Mouse (Mus musculus): ENCODE results near the gene Lrrc74a. TPM values are rescaled to one million over a fixed set of nuclear protein-coding genes. Genes with fewer than 3 reads are reported as not detected.
A peak's percentile ranks its signal among the peaks of the same experiment; 100 is the strongest.

The Lrrc74a gene
- polyA plus RNA-seq, 1 experiment, result 0.08 TPM

GRCm38 (mm10) chr12:86769819-86770218 lies 35.6 kb downstream of the Lrrc74a start:
- DNase-seq, result no peak
- H3K27ac ChIP-seq (ENCODE audit: control insufficient read depth, insufficient read depth, low read length), result no peak overlapping the region
- TF ChIP-seq POLR2A (IDR thresholded peaks at IDR 0.05; ENCODE audit: control insufficient read depth, extremely low read depth, insufficient read depth, low read length, poor library complexity) (no peak), CTCF (IDR thresholded peaks at IDR 0.05; ENCODE audit: borderline replicate concordance, control insufficient read depth, extremely low read depth, insufficient read depth, low read length, poor library complexity) (no peak)
- H3K4me3 ChIP-seq (ENCODE audit: control insufficient read depth, insufficient read depth, low read length), result no peak overlapping the region
- no peaks in the 10 kb centered on the region for H3K36me3 ChIP-seq (ENCODE audit: control insufficient read depth, insufficient read depth, low read length)
- H3K27me3 ChIP-seq (ENCODE audit: control insufficient read depth, insufficient read depth, low read length), result no peaks in the 10 kb centered on the region
- 0 out of 2 replicates have a peak, but pooled peaks cover 3% of the 10 kb centered on the region for H3K4me1 ChIP-seq (replicated peaks; ENCODE audit: control insufficient read depth, insufficient read depth, low read length)

GRCm38 (mm10) chr12:86770261-86770670 lies 36.1 kb downstream of the Lrrc74a start:
- TF ChIP-seq POLR2A (IDR thresholded peaks at IDR 0.05; ENCODE audit: control insufficient read depth, extremely low read depth, insufficient read depth, low read length, poor library complexity), result no peak
- no peak for TF ChIP-seq CTCF (IDR thresholded peaks at IDR 0.05; ENCODE audit: borderline replicate concordance, control insufficient read depth, extremely low read depth, insufficient read depth, low read length, poor library complexity)
- 79% methylated on average over 4 of the region's 4 CpGs for WGBS
- DNase-seq, result no peak

GRCm38 (mm10) chr12:86770927-86771326 lies 36.8 kb downstream of the Lrrc74a start:
- Histone ChIP-seq H3K4me1 (replicated peaks; ENCODE audit: control insufficient read depth, insufficient read depth, low read length) (0 out of 2 replicates have a peak, but pooled peaks cover 3% of the 10 kb centered on the region), H3K27me3 (ENCODE audit: control insufficient read depth, insufficient read depth, low read length) (no peaks in the 10 kb centered on the region), H3K36me3 (ENCODE audit: control insufficient read depth, insufficient read depth, low read length) (no peaks in the 10 kb centered on the region), H3K27ac (ENCODE audit: control insufficient read depth, insufficient read depth, low read length) (no peak overlapping the region), H3K4me3 (ENCODE audit: control insufficient read depth, insufficient read depth, low read length) (no peak overlapping the region)
- DNase-seq, result no peak
- 83% methylated on average over 3 of the region's 3 CpGs for WGBS
- TF ChIP-seq CTCF (IDR thresholded peaks at IDR 0.05; ENCODE audit: borderline replicate concordance, control insufficient read depth, extremely low read depth, insufficient read depth, low read length, poor library complexity), result no peak
- TF ChIP-seq POLR2A (IDR thresholded peaks at IDR 0.05; ENCODE audit: control insufficient read depth, extremely low read depth, insufficient read depth, low read length, poor library complexity), result no peak

More at GRCm38 (mm10) chr12:86770261-86770670, 36.1 kb downstream of the Lrrc74a start:
- H3K27me3 ChIP-seq (ENCODE audit: control insufficient read depth, insufficient read depth, low read length), result no peaks in the 10 kb centered on the region
- H3K27ac ChIP-seq (ENCODE audit: control insufficient read depth, insufficient read depth, low read length), result no peak overlapping the region
- H3K36me3 ChIP-seq (ENCODE audit: control insufficient read depth, insufficient read depth, low read length), result no peaks in the 10 kb centered on the region
- no peak overlapping the region for H3K4me3 ChIP-seq (ENCODE audit: control insufficient read depth, insufficient read depth, low read length)
- 0 out of 2 replicates have a peak, but pooled peaks cover 3% of the 10 kb centered on the region for H3K4me1 ChIP-seq (replicated peaks; ENCODE audit: control insufficient read depth, insufficient read depth, low read length)

- Histone ChIP-seq H3K4me1 (replicated peaks; ENCODE audit: control insufficient read depth, insufficient read depth, low read length) (0 out of 2 replicates have a peak, but pooled peaks cover 3% of the 10 kb centered on the region), H3K27ac (ENCODE audit: control insufficient read depth, insufficient read depth, low read length) (no peak overlapping the region), H3K4me3 (ENCODE audit: control insufficient read depth, insufficient read depth, low read length) (no peak overlapping the region), H3K36me3 (ENCODE audit: control insufficient read depth, insufficient read depth, low read length) (no peaks in the 10 kb centered on the region), H3K27me3 (ENCODE audit: control insufficient read depth, insufficient read depth, low read length) (no peaks in the 10 kb centered on the region)
- DNase-seq, result peak; percentile 89
- 11% methylated on average over 12 of the region's 12 CpGs for WGBS
- no peak for TF ChIP-seq POLR2A (IDR thresholded peaks at IDR 0.05; ENCODE audit: control insufficient read depth, extremely low read depth, insufficient read depth, low read length, poor library complexity)
- peak; percentile 89; the same call in 1 of the 2 replicates for TF ChIP-seq CTCF (IDR thresholded peaks at IDR 0.05; ENCODE audit: borderline replicate concordance, control insufficient read depth, extremely low read depth, insufficient read depth, low read length, poor library complexity)
Measured at GRCm38 (mm10) chr12:86771823-86772427, 37.8 kb downstream of the Lrrc74a start.

GRCm38 (mm10) chr12:86772551-86772950 lies 38.4 kb downstream of the Lrrc74a start:
- 57% methylated on average over 3 of the region's 3 CpGs for WGBS
- no peak for DNase-seq
- Histone ChIP-seq H3K27me3 (ENCODE audit: control insufficient read depth, insufficient read depth, low read length) (no peaks in the 10 kb centered on the region), H3K27ac (ENCODE audit: control insufficient read depth, insufficient read depth, low read length) (no peak overlapping the region), H3K4me3 (ENCODE audit: control insufficient read depth, insufficient read depth, low read length) (no peak overlapping the region), H3K4me1 (replicated peaks; ENCODE audit: control insufficient read depth, insufficient read depth, low read length) (0 out of 2 replicates have a peak, but pooled peaks cover 3% of the 10 kb centered on the region), H3K36me3 (ENCODE audit: control insufficient read depth, insufficient read depth, low read length) (no peaks in the 10 kb centered on the region)
- TF ChIP-seq CTCF (IDR thresholded peaks at IDR 0.05; ENCODE audit: borderline replicate concordance, control insufficient read depth, extremely low read depth, insufficient read depth, low read length, poor library complexity) (no peak), POLR2A (IDR thresholded peaks at IDR 0.05; ENCODE audit: control insufficient read depth, extremely low read depth, insufficient read depth, low read length, poor library complexity) (no peak)

- no peaks in the 10 kb centered on the region for H3K27me3 ChIP-seq (ENCODE audit: control insufficient read depth, insufficient read depth, low read length)
- no peak for DNase-seq
- WGBS, result 88% methylated on average over 7 of the region's 7 CpGs
- H3K4me1 ChIP-seq (replicated peaks; ENCODE audit: control insufficient read depth, insufficient read depth, low read length), result 0 out of 2 replicates have a peak, but pooled peaks cover 3% of the 10 kb centered on the region
- no peaks in the 10 kb centered on the region for H3K36me3 ChIP-seq (ENCODE audit: control insufficient read depth, insufficient read depth, low read length)
- no peak overlapping the region for H3K4me3 ChIP-seq (ENCODE audit: control insufficient read depth, insufficient read depth, low read length)
- no peak overlapping the region; the same call in 1 of the 2 replicates for H3K27ac ChIP-seq (ENCODE audit: control insufficient read depth, insufficient read depth, low read length)
- TF ChIP-seq POLR2A (IDR thresholded peaks at IDR 0.05; ENCODE audit: control insufficient read depth, extremely low read depth, insufficient read depth, low read length, poor library complexity) (no peak), CTCF (IDR thresholded peaks at IDR 0.05; ENCODE audit: borderline replicate concordance, control insufficient read depth, extremely low read depth, insufficient read depth, low read length, poor library complexity) (no peak)
Measured at GRCm38 (mm10) chr12:86775561-86776280, 41.6 kb downstream of the Lrrc74a start.
